Mouse (Mus musculus) heart, adult 2 months (tissue): ENCODE results near the gene Ints5. TPM values are rescaled to one million over a fixed set of nuclear protein-coding genes. Genes with fewer than 3 reads are reported as not detected.

Source experiments
- DNase-seq, 2 experiments: peaks; one replicate each; pipeline ENCODE4 v3.0.0; 2021
- H3K27ac ChIP-seq: fragments of 200-600 bp; 2 replicates; pipeline ENCODE4 v1.8.1; 2022
- H3K27me3 ChIP-seq: fragments of 200-500 bp; 2 replicates; pipeline ENCODE4 v1.6.1; 2012; ENCODE audit warnings: mild to moderate bottlenecking, low read length, inconsistent platforms, mixed read lengths; ENCODE audit not compliant: control insufficient read depth, insufficient read depth
- H3K36me3 ChIP-seq: fragments of 200-500 bp; 2 replicates; pipeline ENCODE4 v1.6.1; 2012; ENCODE audit warnings: low read length, inconsistent platforms; ENCODE audit not compliant: control insufficient read depth, insufficient read depth
- H3K4me1 ChIP-seq: fragments of 200-500 bp; 2 replicates; pipeline ENCODE4 v1.6.1; 2011; ENCODE audit warnings: low read length; ENCODE audit not compliant: control insufficient read depth, insufficient read depth
- H3K4me3 ChIP-seq: fragments of 200-600 bp; 2 replicates; pipeline ENCODE4 v1.8.1; 2022
- H3K79me2 ChIP-seq: fragments of 200-500 bp; replicated peaks from 2 replicates; pipeline ENCODE4 v1.6.1; 2012; ENCODE audit warnings: mild to moderate bottlenecking, inconsistent platforms, low read length, moderate library complexity, mixed read lengths; ENCODE audit not compliant: control insufficient read depth, insufficient read depth
- H3K9ac ChIP-seq: fragments of 200-500 bp; 2 replicates; pipeline ENCODE4 v1.6.1; 2012; ENCODE audit warnings: low read depth, mild to moderate bottlenecking, control low read depth, inconsistent platforms, low read length, mixed read lengths
- CTCF ChIP-seq: fragments of 200-600 bp; IDR thresholded peaks from 2 replicates; pipeline ENCODE4 v1.8.1; 2022; ENCODE audit warnings: antibody characterized with exemption, mild to moderate bottlenecking, moderate library complexity
- EP300 ChIP-seq: fragments of 200-500 bp; IDR thresholded peaks from 2 replicates; pipeline ENCODE4 v1.6.1; 2011; ENCODE audit warnings: low read depth, low read length, control low read depth; ENCODE audit not compliant: insufficient read depth
- POLR2A ChIP-seq: fragments of 200-500 bp; IDR thresholded peaks from 2 replicates; pipeline ENCODE4 v1.6.1; 2011; ENCODE audit warnings: mild to moderate bottlenecking, low read depth, low read length, control low read depth; ENCODE audit not compliant: insufficient read depth
- WGBS: fragments of 180-500 bp; shearing (Covaris S2); methylation state at CpG from one replicate; pipeline ENCODE4 v1.1.7; 2018; 5-methylcytosine and 5-hydroxymethylcytosine counted together
- intact Hi-C: fragments of 180-260 bp; cut with DNase I; formaldehyde crosslinking; loops from one replicate; pipeline ENCODE4 v1.15.1; 2025
- polyA plus RNA-seq: library from polyadenylated mRNA; depleted of rRNA; stranded (reverse); fragments of >200 nt; gene quantifications from 2 replicates; pipeline ENCODE4 v1.2.3, GENCODE M21; 2012
- total RNA-seq, 2 experiments: library from RNA; stranded (reverse); gene quantifications; 2 replicates each; pipeline ENCODE4 v1.2.3; 2021

The Ints5 gene
- total and polyA plus RNA-seq, 3 experiments = 10.6 to 12.6 (median 10.8) TPM

- intact Hi-C loops = loop anchor here (1.0 to 5.0 kb wide), 4 partner anchors 9 to 96 kb away; partner anchors contain the start of genes 1810009A15Rik, Eef1g, Gm49416 and Polr2g
- Histone ChIP-seq H3K9ac (peak overlapping the region; percentile 52), H3K4me3 (peak overlapping the region; percentile 91), H3K27ac (peak overlapping the region; percentile 94), H3K79me2 (0 out of 2 replicates have a peak, but pooled peaks cover 1% of the 10 kb centered on the region), H3K4me1 (peaks cover 3% of the 10 kb centered on the region), H3K36me3 (peaks cover 2% of the 10 kb centered on the region; the same call in 1 of the 2 replicates), H3K27me3 (no peaks in the 10 kb centered on the region)
- TF ChIP-seq POLR2A (no peak), EP300 (no peak), CTCF (no peak)
- WGBS = 22% methylated on average over 9 of the region's 9 CpGs
- DNase-seq = no peak
These were observed 22.0 kb upstream of the Ints5 start for GRCm38 (mm10) chr19:8870838-8871237.

GRCm38 (mm10) chr19:8871267-8872186 lies 21.3 kb upstream of the Ints5 start, which contains the start of gene Ubxn1:
TSS of gene Ubxn1 (plus strand) at chr19:8871496.
- peak; percentile 98 to 99 for DNase-seq
- peak within 1 kb of the TSS; percentile 91 for H3K4me3 ChIP-seq
- TF ChIP-seq POLR2A = peak; percentile 87
- TF ChIP-seq CTCF = no peak
- TF ChIP-seq EP300 = peak; percentile 96
- H3K27me3 ChIP-seq = no peaks in the 10 kb centered on the region
- 1% methylated on average over 59 of the region's 59 CpGs for WGBS
- intact Hi-C loops = loop anchor here (1.0 to 5.0 kb wide), 4 partner anchors 9 to 96 kb away; partner anchors contain the start of genes 1810009A15Rik, Eef1g, Gm49416 and Polr2g
- H3K36me3 ChIP-seq = peaks cover 2% of the 10 kb centered on the region; the same call in 1 of the 2 replicates
- peak within 1 kb of the TSS; percentile 83 for H3K9ac ChIP-seq
- peaks cover 3% of the 10 kb centered on the region for H3K4me1 ChIP-seq
- 0 out of 2 replicates have a peak, but pooled peaks cover 1% of the 10 kb centered on the region for H3K79me2 ChIP-seq
- H3K27ac ChIP-seq = peak within 1 kb of the TSS; percentile 94

GRCm38 (mm10) chr19:8872266-8872840 lies 20.5 kb upstream of the Ints5 start:
- 62% methylated on average over 10 of the region's 10 CpGs for WGBS
- peaks cover 2% of the 10 kb centered on the region; the same call in 1 of the 2 replicates for H3K36me3 ChIP-seq
- H3K79me2 ChIP-seq = 0 out of 2 replicates have a peak, but pooled peaks cover 1% of the 10 kb centered on the region
- H3K9ac ChIP-seq = peak overlapping the region; percentile 83
- peaks cover 3% of the 10 kb centered on the region for H3K4me1 ChIP-seq
- DNase-seq = no peak
- H3K27ac ChIP-seq = peak overlapping the region; percentile 94
- intact Hi-C loops = loop anchor here (5.0 kb wide), 1 partner anchor 95 kb away; the partner anchor contains the start of gene Eef1g
- H3K4me3 ChIP-seq = peak overlapping the region; percentile 91
- no peaks in the 10 kb centered on the region for H3K27me3 ChIP-seq
- TF ChIP-seq EP300 (no peak), CTCF (no peak), POLR2A (no peak)

- no peak for DNase-seq
- H3K36me3 ChIP-seq = peaks cover 8% of the 10 kb centered on the region
- 0 out of 2 replicates have a peak, but pooled peaks cover 1% of the 10 kb centered on the region for H3K79me2 ChIP-seq
- H3K4me1 ChIP-seq = peaks cover 5% of the 10 kb centered on the region
- no peak overlapping the region for H3K27ac ChIP-seq
- no peaks in the 10 kb centered on the region for H3K27me3 ChIP-seq
- no peak for TF ChIP-seq POLR2A
- no peak for TF ChIP-seq CTCF
- no peak for TF ChIP-seq EP300
- H3K9ac ChIP-seq = no peak overlapping the region
- intact Hi-C loops = no loop called here
- H3K4me3 ChIP-seq = no peak overlapping the region
- WGBS = 87% methylated on average over 7 of the region's 7 CpGs
These were observed 17.8 kb upstream of the Ints5 start for GRCm38 (mm10) chr19:8875031-8875430.

- TF ChIP-seq POLR2A (peak; percentile 92), EP300 (peak; percentile 74; the same call in 1 of the 2 replicates), CTCF (no peak)
- DNase-seq = peak; percentile 90 to 91
- Histone ChIP-seq H3K79me2 (no peaks in the 10 kb centered on the region), H3K9ac (peak within 1 kb of the TSS; percentile 90), H3K27ac (peak within 1 kb of the TSS; percentile 85), H3K27me3 (no peaks in the 10 kb centered on the region), H3K36me3 (peaks cover 6% of the 10 kb centered on the region), H3K4me1 (peaks cover 4% of the 10 kb centered on the region), H3K4me3 (peak within 1 kb of the TSS; percentile 78)
- intact Hi-C loops = loop anchor here (1.0 kb wide), 1 partner anchor 9 kb away; the partner anchor contains the start of gene Ubxn1
- WGBS = under 1% methylated on average over 42 of the region's 42 CpGs
These were observed 12.3 kb upstream of the Ints5 start, which contains the start of gene Uqcc3 for GRCm38 (mm10) chr19:8880311-8881033. TSS of gene Uqcc3 (minus strand) at chr19:8880923.
